Mouse (Mus musculus) gastrocnemius, adult 18-20 months (tissue): Measurements from ENCODE around the gene Cbr3. TPM values are rescaled to one million over a fixed set of nuclear protein-coding genes. Genes with fewer than 3 reads are reported as not detected.

ENCODE experiments used
- DNase-seq: peaks from one replicate; pipeline ENCODE4 v3.0.0; 2021; ENCODE audit warnings: low spot score
- total RNA-seq, 2 experiments: library from RNA; stranded (reverse); gene quantifications; 2 replicates each; pipeline ENCODE4 v1.2.3; 2021

Gene Cbr3
- total RNA-seq, 2 experiments from 2014 or later = 0.91 to 1.4 TPM

GRCm38 (mm10) chr16:93711411-93712188 lies 28.6 kb downstream of the Cbr3 start, which contains the start of gene Dop1b:
Gene Dop1b (plus strand): TSS chr16:93711904.
- peak; percentile 100 for DNase-seq

- peak; percentile 46 for DNase-seq
Observed at GRCm38 (mm10) chr16:93712189-93712885, 29.3 kb downstream of the Cbr3 start.

- no peak for DNase-seq
Observed at GRCm38 (mm10) chr16:93712966-93713365, 30.0 kb downstream of the Cbr3 start.

DNA sequence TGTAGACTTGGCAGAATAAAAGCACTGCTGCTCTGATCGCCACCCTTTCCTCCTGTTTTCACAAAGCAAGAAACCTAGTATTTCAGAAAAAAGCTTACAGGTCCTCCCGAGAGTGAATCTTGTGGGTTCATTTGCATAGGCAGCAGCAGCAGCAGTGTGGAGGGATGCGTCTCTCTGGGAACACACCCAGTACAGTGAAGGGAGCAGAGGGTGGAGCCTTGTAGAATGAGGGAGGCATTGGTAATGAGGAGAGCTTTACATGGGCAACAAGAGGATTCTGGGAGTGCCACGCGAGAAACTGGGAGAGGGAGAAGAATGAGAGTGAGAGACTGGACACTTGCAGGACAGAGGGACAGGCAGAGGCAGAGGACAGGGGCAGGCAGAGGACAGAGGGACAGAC lies 31.4 kb downstream of the Cbr3 start:
- DNase-seq = no peak

DNA sequence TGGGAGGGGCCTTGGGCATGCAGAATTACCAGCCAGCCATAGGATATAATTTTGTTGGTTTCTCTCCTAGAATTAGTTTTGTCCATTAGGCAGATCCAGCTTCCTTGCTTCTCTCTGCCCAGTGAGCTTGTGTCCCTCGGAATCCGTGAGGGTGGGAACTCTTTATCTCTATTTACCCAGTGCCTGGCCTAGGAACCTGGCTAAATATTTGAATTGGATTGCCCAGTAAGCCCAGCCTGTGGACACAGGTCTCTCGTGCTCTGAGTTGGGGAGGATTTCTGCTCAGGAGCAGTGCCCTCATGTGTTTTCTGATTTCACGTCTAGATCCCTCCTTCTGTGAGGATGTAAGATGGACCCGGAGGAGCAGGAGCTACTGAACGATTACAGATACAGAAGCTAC lies 32.8 kb downstream of the Cbr3 start:
- DNase-seq = no peak

GRCm38 (mm10) chr16:93717299-93717703 lies 34.3 kb downstream of the Cbr3 start:
- peak; percentile 92 for DNase-seq

DNA sequence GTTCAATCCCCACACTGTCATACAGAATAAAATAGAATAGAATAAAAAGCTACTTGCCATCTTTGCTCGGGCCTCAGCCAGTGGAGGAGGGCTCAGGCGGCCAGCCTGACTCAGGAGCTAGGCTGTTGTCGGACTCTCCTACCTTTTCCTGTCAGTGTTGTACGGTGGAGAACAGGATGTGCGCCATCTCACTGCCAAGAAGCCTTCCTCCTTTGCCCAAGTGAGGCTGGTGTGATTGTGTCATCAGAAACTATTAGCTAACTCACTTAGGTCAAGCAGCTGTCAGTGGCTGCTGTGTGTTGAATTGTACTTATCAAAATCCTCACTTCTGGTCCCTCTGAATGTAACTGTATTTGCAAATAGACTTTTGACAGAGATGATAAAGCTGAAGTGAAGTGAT lies 38.8 kb downstream of the Cbr3 start:
- DNase-seq = no peak

DNA sequence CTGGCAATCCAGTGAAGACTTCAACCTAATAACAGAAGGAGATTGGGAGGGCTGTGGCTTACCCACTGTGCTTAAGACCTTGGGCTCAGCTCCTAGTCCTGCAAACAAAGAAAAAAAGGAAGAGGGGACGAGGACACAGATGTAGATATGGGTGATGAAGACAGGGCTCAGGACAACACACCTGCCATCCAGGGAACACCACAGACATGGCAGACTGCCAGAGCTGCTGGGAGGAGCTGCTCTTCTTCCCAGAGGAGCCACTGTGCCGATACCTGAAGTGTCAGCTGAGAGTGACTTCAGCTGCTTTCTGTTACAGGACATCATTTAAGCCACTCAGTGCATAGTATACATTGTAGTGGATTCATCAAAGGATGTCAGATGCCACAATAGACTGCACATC lies 39.5 kb downstream of the Cbr3 start:
- no peak for DNase-seq

GRCm38 (mm10) chr16:93725417-93726144 lies 42.6 kb downstream of the Cbr3 start:
- no peak for DNase-seq

DNA sequence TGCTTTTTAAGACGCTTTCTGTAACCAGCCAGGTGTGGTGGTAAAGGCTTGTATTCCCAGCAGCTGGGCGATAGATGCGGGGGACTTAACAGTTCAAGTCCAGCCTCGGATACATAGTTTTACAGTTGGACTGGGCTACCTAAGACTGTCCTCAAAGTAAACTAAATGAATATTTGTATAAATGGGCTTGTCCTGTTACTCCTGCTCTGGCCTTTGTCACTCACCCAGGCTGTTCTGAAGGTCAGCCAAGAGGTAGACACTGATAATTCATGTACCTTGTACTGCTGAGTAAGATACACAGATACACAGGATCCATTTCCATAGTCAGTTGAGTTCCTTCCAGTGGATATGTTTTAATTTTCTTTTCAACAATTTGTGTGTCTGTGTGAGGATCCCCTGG lies 43.2 kb downstream of the Cbr3 start:
- DNase-seq = no peak

DNA sequence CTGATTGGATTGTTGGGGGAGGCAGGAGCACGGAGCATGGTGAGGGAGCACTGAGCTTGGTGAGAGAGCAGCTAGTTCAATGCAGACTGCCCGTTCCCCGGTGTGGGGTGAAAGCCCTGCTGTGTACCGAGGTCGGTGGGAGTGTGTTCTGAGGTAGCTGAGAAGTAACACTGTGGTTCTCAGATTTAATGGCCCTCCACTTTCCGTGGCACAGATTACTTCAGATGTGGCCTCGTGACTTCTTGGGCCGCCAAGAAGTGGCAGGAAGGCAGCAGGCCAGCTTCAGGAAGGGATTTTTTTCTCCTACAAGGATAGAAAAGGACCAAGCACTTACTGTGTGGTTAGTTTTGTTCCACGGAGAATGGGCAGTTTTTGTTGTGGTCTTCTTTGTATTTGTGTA lies 45.7 kb downstream of the Cbr3 start:
- peak; percentile 63 for DNase-seq

DNA sequence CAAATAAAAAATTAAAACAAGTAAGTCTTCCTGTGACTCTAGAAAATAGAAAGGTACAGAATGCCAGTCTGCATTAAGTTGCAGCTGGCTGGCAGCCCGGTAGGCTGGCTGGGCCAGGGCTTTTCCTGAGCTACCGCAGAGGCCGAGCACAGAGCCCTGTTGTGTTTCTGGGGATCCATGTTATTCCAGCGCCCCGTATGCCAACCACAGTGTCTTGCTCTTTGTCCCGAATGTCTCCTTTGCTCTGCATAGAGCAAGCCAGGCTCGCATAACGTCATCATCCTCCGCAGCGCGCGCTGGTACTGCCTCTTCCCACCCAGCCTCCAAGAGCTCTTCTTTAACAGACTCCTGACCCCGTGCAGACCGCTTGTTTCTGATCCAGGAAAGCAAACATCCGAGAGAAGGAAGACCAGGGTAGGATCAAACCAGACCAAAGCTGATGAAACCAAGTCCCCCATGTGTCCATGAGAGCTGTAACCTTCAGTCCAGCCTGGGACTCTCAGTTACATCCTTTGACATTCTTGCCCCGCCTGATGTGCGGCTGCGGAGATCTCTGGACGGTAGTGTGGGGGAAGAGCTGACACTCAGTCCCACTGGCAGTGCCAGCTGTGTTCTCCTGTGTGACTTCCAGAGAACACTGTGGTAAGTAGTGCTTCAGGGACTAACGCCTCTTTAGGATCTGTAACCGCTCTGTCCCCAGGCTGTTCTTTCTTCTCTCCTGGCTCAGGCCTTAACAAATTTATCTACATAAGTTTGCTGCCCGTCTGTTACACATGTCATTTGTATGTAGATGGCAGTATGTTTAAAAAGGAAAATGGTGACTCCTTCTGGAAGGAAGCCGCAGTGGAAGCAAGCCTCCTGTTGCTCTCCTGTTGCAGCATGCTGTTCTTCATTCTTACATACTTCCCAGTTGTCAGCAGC lies 47.0 kb downstream of the Cbr3 start:
- DNase-seq = peak; percentile 61

GRCm38 (mm10) chr16:93731310-93731709 lies 48.3 kb downstream of the Cbr3 start:
- no peak for DNase-seq

DNA sequence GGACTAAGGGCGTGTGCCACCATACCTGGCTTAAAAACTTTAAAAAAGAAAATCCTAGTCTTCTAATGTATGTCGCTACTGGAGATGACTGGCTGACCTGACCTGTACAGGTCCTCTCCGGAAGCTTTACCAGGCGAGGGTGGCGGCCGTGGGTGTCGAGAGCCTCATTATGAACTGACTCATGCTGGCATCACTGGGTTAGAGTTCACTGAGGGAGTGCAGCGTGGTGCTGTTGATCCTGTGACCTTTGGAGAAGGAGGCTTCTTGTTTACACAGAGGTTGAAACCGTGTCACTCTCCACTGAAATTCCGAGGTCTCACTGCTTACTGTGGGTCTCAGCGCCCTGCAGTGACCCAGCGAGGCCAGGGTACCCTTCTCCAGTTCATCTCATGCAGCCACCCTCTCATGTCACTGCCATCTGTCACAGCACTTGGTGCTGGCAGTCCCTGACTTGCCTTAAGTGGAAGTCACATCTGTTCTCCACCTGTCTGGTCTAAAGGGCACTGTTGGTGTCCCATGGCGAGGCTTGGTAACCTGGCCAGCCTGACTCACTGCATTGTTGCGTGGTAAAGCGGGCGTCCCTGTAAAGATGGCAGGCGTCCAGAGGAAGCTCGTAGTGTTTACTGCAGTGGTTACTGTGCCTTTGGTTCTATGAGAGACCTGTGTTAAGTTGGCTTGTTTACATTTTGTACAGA lies 50.0 kb downstream of the Cbr3 start:
- DNase-seq = peak; percentile 78

- no peak for DNase-seq
Observed at GRCm38 (mm10) chr16:93739251-93739650, 56.2 kb downstream of the Cbr3 start.

Other genes with a start within 250 kb of the Cbr3 start
- gene Setd4, start 79.2 kb upstream of the Cbr3 start, total RNA-seq = 1 to 10 TPM in 1 of 2 experiments, under 1 TPM in 1; 0.68 to 1.0 TPM
- 10 to 100 TPM; 26.2 to 26.3 TPM for gene Cbr1, start 77.4 kb upstream of the Cbr3 start, total RNA-seq
- 1 to 10 TPM; 1.5 to 1.6 TPM for gene Gm5678, start 55.1 kb upstream of the Cbr3 start, total RNA-seq
- 10 to 100 TPM; 34.3 to 41.6 TPM for gene Dop1b, start 28.7 kb downstream of the Cbr3 start, total RNA-seq
- gene Morc3, start 148.9 kb downstream of the Cbr3 start, total RNA-seq = 1 to 10 TPM; 9.3 to 9.7 TPM
- gene Chaf1b, start 200.7 kb downstream of the Cbr3 start, total RNA-seq = under 1 TPM in 1 of 2 experiments, not detected in 1; 0.12 TPM